Mouse (Mus musculus): ENCODE results near the gene Maats1. TPM values are rescaled to one million over a fixed set of nuclear protein-coding genes. Genes with fewer than 3 reads are reported as not detected.

The Maats1 gene
- polyA plus RNA-seq (2015; fragmentation: Nextera tagmentation; extraction: Ambion mirVana), result 0.88 and 0.98 TPM in 2 replicates

- ATAC-seq, result peak; percentile 94
- 9% methylated on average over 30 of the region's 30 CpGs for WGBS
- H3K36me3 ChIP-seq, result no peaks in the 10 kb centered on the region
These were observed at the start of gene Maats1 for GRCm38 (mm10) chr16:38341396-38342324. TSS of gene Maats1 (minus strand) at chr16:38342143.

GRCm38 (mm10) chr16:38390322-38390721 is 48.4 kb upstream of the Maats1 start:
- Histone ChIP-seq H3K36me3 (no peaks in the 10 kb centered on the region), H3K9ac (replicated peaks) (no peak overlapping the region), H3K4me3 (replicated peaks) (no peak overlapping the region), H3K9me3 (no peaks in the 10 kb centered on the region), H3K4me2 (replicated peaks) (no peak overlapping the region), H3K27ac (no peak overlapping the region), H3K4me1 (replicated peaks) (no peaks in the 10 kb centered on the region), H3K27me3 (no peaks in the 10 kb centered on the region)
- WGBS, result 93% methylated on average over 7 of the region's 7 CpGs
- no peak for ATAC-seq

More at GRCm38 (mm10) chr16:38341396-38342324, at the start of gene Maats1:
- H3K27me3 ChIP-seq, result no peaks in the 10 kb centered on the region
- H3K4me2 ChIP-seq (replicated peaks), result peak within 1 kb of the TSS; percentile 75
- H3K9ac ChIP-seq (replicated peaks), result peak within 1 kb of the TSS; percentile 63
- no peaks in the 10 kb centered on the region for H3K9me3 ChIP-seq
- no peak within 1 kb of the TSS for H3K27ac ChIP-seq
- peaks cover 9% of the 10 kb centered on the region for H3K4me1 ChIP-seq (replicated peaks)
- peak within 1 kb of the TSS; percentile 43 for H3K4me3 ChIP-seq (replicated peaks)

DNA sequence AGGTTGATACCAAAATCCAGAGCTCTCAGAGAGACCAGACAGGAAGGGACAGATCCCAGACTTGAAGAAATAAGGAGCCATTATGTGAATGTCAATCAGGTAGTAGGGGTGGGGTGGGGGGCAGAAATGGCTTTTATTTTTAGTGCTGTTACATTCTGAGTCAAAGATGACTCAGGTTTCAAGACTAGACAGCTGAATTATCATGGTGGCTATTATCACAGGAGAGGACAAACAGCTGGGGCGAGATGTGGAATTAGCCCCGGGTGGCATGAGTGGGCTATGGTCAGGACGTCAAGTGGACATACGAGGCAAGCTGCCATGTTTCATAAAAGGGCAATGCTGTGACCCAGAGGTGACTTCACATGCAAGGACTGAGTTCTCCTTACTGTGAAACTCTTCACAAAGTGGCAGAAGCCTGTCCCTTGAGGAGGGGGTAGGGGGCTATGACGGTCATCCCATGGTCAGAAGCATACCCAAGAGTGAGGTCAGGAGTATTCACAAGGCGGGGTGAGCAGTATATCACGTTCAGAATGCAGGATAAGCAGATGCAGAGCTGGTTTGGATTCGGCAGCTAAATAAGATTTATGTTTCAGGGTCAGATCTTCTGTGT is 47.4 kb upstream of the Maats1 start:
- Histone ChIP-seq H3K36me3 (no peaks in the 10 kb centered on the region), H3K27me3 (no peaks in the 10 kb centered on the region), H3K9ac (replicated peaks) (no peak overlapping the region), H3K4me3 (replicated peaks) (no peak overlapping the region), H3K27ac (no peak overlapping the region), H3K4me1 (replicated peaks) (no peaks in the 10 kb centered on the region), H3K4me2 (replicated peaks) (no peak overlapping the region), H3K9me3 (no peaks in the 10 kb centered on the region)
- 82% methylated on average over 8 of the region's 8 CpGs for WGBS
- ATAC-seq, result no peak

DNA sequence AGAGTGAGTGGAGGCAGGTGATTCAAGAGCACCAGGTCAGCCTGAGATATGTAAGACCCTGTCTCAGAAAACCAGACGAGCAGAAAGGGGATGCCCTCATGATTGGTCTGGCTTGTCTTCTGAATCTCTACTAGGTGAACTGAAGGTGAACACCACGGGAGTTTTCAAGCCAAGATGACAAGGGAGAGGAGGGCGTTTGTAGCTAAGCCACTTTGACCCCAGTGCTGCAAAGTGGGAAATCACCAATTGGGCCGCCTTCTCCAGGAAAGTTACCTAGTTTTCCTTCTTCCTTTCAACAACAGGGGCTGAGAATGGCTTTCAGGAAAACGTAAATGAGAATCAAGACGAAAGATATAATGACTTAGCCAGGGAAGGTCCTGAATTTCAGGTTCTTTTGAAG is 46.8 kb upstream of the Maats1 start:
- Histone ChIP-seq H3K9ac (replicated peaks) (no peak overlapping the region), H3K27me3 (no peaks in the 10 kb centered on the region), H3K4me3 (replicated peaks) (no peak overlapping the region), H3K27ac (no peak overlapping the region), H3K4me1 (replicated peaks) (no peaks in the 10 kb centered on the region), H3K36me3 (no peaks in the 10 kb centered on the region), H3K4me2 (replicated peaks) (no peak overlapping the region), H3K9me3 (no peaks in the 10 kb centered on the region)
- no peak for ATAC-seq
- WGBS, result 79% methylated on average over 6 of the region's 6 CpGs

- no peak overlapping the region for H3K4me3 ChIP-seq (replicated peaks)
- no peak for ATAC-seq
- no peaks in the 10 kb centered on the region for H3K36me3 ChIP-seq
- no peak overlapping the region for H3K4me2 ChIP-seq (replicated peaks)
- no peaks in the 10 kb centered on the region for H3K4me1 ChIP-seq (replicated peaks)
- H3K9me3 ChIP-seq, result no peaks in the 10 kb centered on the region
- no peak overlapping the region for H3K27ac ChIP-seq
- no peaks in the 10 kb centered on the region for H3K27me3 ChIP-seq
- 89% methylated on average over 6 of the region's 6 CpGs for WGBS
- no peak overlapping the region for H3K9ac ChIP-seq (replicated peaks)
These were observed 45.4 kb upstream of the Maats1 start for GRCm38 (mm10) chr16:38387389-38387788.

GRCm38 (mm10) chr16:38385700-38386099 is 43.8 kb upstream of the Maats1 start:
- Histone ChIP-seq H3K4me2 (replicated peaks) (no peak overlapping the region), H3K4me1 (replicated peaks) (no peaks in the 10 kb centered on the region), H3K27me3 (no peaks in the 10 kb centered on the region), H3K4me3 (replicated peaks) (no peak overlapping the region), H3K27ac (no peak overlapping the region), H3K9me3 (no peaks in the 10 kb centered on the region), H3K36me3 (no peaks in the 10 kb centered on the region), H3K9ac (replicated peaks) (no peak overlapping the region)
- 96% methylated on average over 4 of the region's 4 CpGs for WGBS
- ATAC-seq, result no peak

GRCm38 (mm10) chr16:38385184-38385634 is 43.3 kb upstream of the Maats1 start:
- Histone ChIP-seq H3K9me3 (no peaks in the 10 kb centered on the region), H3K27ac (no peak overlapping the region), H3K36me3 (no peaks in the 10 kb centered on the region), H3K4me3 (replicated peaks) (no peak overlapping the region), H3K9ac (replicated peaks) (no peak overlapping the region), H3K4me1 (replicated peaks) (no peaks in the 10 kb centered on the region), H3K4me2 (replicated peaks) (no peak overlapping the region), H3K27me3 (no peaks in the 10 kb centered on the region)
- ATAC-seq, result no peak
- WGBS, result 89% methylated on average over 6 of the region's 6 CpGs

DNA sequence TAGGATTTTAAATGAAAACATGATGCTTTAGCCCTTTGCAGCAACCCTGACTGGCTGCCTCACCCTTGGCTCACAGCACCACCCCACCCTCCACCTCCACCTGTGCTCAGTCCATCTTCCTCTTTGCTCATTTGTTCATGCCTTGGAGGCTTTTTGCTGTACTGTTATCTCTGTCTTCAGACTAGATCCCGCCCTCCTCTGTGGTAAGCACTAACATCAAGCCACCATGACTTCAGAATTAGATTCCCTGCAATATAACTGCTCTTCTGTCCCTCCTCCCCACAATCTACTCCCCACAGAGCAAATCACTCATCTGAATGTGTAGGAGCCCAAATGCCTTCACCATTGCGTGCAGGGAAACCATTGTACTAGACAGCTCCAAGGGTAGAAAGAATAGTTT is 41.7 kb upstream of the Maats1 start:
- no peak for ATAC-seq
- Histone ChIP-seq H3K4me3 (replicated peaks) (no peak overlapping the region), H3K36me3 (no peaks in the 10 kb centered on the region), H3K27me3 (no peaks in the 10 kb centered on the region), H3K9ac (replicated peaks) (no peak overlapping the region), H3K4me2 (replicated peaks) (no peak overlapping the region), H3K9me3 (no peaks in the 10 kb centered on the region), H3K27ac (no peak overlapping the region), H3K4me1 (replicated peaks) (no peaks in the 10 kb centered on the region)
- WGBS, result 82% methylated on average over 2 of the region's 2 CpGs

DNA sequence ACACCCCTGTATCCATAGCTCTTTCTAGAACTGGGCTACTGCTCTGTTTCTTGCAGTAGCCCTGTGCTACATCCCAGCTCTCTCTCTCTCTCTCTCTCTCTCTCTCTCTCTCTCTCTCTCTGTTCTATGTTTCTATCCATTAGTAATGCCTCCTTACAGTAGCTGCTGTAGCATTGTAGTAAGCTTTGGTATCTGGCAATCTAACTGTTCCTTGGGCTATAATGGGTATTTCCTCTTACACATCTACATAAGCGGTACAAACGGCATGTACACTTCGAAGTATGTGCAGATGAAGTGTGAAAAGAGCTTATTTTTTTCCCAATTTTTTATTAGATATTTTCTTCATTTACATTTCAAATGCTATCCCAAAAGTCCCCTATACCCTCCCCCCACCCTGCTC is 38.0 kb upstream of the Maats1 start:
- no peak overlapping the region for H3K27ac ChIP-seq
- 91% methylated on average over 3 of the region's 3 CpGs for WGBS
- peaks cover 14% of the 10 kb centered on the region for H3K4me1 ChIP-seq (replicated peaks)
- H3K4me3 ChIP-seq (replicated peaks), result no peak overlapping the region
- no peak for ATAC-seq
- no peaks in the 10 kb centered on the region for H3K9me3 ChIP-seq
- H3K9ac ChIP-seq (replicated peaks), result no peak overlapping the region
- H3K27me3 ChIP-seq, result no peaks in the 10 kb centered on the region
- no peaks in the 10 kb centered on the region for H3K36me3 ChIP-seq
- no peak overlapping the region for H3K4me2 ChIP-seq (replicated peaks)

- no peak overlapping the region for H3K9ac ChIP-seq (replicated peaks)
- no peaks in the 10 kb centered on the region for H3K27me3 ChIP-seq
- H3K9me3 ChIP-seq, result no peaks in the 10 kb centered on the region
- H3K4me1 ChIP-seq (replicated peaks), result peaks cover 14% of the 10 kb centered on the region
- no peak overlapping the region for H3K4me2 ChIP-seq (replicated peaks)
- WGBS, result 64% methylated on average over 3 of the region's 3 CpGs
- H3K27ac ChIP-seq, result no peak overlapping the region
- no peaks in the 10 kb centered on the region for H3K36me3 ChIP-seq
- no peak for ATAC-seq
- no peak overlapping the region for H3K4me3 ChIP-seq (replicated peaks)
These were observed 37.5 kb upstream of the Maats1 start for GRCm38 (mm10) chr16:38379493-38379892.

DNA sequence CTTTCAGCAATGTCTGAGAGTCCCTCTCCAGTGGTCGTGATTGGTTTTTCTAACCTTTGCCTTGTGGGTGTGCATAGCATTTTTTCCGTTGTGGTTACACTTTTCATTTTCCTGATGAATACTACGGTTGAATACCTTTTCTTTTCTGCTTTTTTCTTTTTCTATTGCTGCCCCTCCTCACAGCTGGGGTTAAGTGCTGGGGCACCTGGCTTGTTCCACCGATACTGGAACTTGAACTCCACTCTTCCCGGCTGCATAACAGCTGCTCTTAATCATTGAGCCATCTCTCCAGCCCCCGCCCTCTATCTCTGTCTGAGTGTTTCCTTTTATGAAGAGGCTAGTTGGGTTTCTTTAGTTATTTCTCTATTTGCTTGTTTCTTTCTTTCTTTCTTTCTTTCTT is 37.1 kb upstream of the Maats1 start:
- no peaks in the 10 kb centered on the region for H3K36me3 ChIP-seq
- ATAC-seq, result no peak
- H3K9me3 ChIP-seq, result no peaks in the 10 kb centered on the region
- H3K9ac ChIP-seq (replicated peaks), result no peak overlapping the region
- peaks cover 14% of the 10 kb centered on the region for H3K4me1 ChIP-seq (replicated peaks)
- H3K4me2 ChIP-seq (replicated peaks), result no peak overlapping the region
- no peak overlapping the region for H3K27ac ChIP-seq
- no peaks in the 10 kb centered on the region for H3K27me3 ChIP-seq
- 61% methylated on average over 6 of the region's 6 CpGs for WGBS
- no peak overlapping the region for H3K4me3 ChIP-seq (replicated peaks)

GRCm38 (mm10) chr16:38378591-38378990 is 36.6 kb upstream of the Maats1 start:
- peaks cover 14% of the 10 kb centered on the region for H3K4me1 ChIP-seq (replicated peaks)
- no peaks in the 10 kb centered on the region for H3K36me3 ChIP-seq
- no peaks in the 10 kb centered on the region for H3K27me3 ChIP-seq
- H3K9ac ChIP-seq (replicated peaks), result no peak overlapping the region
- H3K27ac ChIP-seq, result no peak overlapping the region
- no peak overlapping the region for H3K4me3 ChIP-seq (replicated peaks)
- H3K4me2 ChIP-seq (replicated peaks), result no peak overlapping the region
- no peak for ATAC-seq
- no peaks in the 10 kb centered on the region for H3K9me3 ChIP-seq
- 77% methylated on average over 6 of the region's 6 CpGs for WGBS

Data from midbrain, embryonic 13.5 days (tissue).